Mouse (Mus musculus) erythroblast, embryonic 14.5 days (primary cell): ENCODE measurements around the gene AL732309.1.

ENCODE experiments used
- GATA1 ChIP-seq: IDR thresholded peaks from 2 replicates; pipeline ENCODE4 v1.6.1; 2012; ENCODE audit warnings: low read length, inconsistent platforms, mixed read lengths
- TAL1 ChIP-seq: IDR thresholded peaks from 3 replicates; pipeline ENCODE4 v1.6.1; 2012; ENCODE audit warnings: low read length, inconsistent platforms, mixed read lengths

DNA sequence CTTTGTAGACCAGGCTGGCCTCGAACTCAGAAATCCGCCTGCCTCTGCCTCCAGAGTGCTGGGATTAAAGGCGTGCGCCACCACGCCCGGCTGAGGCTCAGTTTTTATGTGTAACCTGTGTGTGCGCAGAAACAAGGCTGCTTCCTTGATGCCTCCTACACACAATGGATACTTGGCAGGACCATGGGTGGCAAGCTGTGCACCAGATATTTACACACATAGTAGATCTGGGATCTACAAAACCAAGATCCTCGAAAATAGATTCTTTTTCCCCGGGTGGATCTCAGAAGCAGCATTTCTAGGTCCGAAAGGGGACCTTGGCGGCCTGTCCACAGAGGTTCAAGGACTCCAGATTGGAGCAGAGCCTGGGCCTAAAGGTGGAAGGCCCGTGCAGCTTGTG lies 15.2 kb upstream of the AL732309.1 start:
- TF ChIP-seq TAL1: no peak
- no peak for TF ChIP-seq GATA1
